Mouse (Mus musculus) common myeloid progenitor, adult 5-6 weeks (primary cell): ENCODE results near the gene Scnn1g. TPM values are rescaled to one million over a fixed set of nuclear protein-coding genes. Genes with fewer than 3 reads are reported as not detected.

Source experiments
- ATAC-seq: replicated peaks from 2 replicates; pipeline ENCODE4 v1.8.0; 2016; ENCODE audit warnings: low read depth, mild to moderate bottlenecking, moderate TSS enrichment, inconsistent platforms; ENCODE audit not compliant: poor library complexity, severe bottlenecking
- total RNA-seq: library from RNA; stranded (forward); fragments of 200-1000, 187-1606 nt; gene quantifications from 2 replicates; pipeline ENCODE4 v1.2.3, GENCODE M21; 2017

Scnn1g gene
- not detected in 2 replicates for total RNA-seq

DNA sequence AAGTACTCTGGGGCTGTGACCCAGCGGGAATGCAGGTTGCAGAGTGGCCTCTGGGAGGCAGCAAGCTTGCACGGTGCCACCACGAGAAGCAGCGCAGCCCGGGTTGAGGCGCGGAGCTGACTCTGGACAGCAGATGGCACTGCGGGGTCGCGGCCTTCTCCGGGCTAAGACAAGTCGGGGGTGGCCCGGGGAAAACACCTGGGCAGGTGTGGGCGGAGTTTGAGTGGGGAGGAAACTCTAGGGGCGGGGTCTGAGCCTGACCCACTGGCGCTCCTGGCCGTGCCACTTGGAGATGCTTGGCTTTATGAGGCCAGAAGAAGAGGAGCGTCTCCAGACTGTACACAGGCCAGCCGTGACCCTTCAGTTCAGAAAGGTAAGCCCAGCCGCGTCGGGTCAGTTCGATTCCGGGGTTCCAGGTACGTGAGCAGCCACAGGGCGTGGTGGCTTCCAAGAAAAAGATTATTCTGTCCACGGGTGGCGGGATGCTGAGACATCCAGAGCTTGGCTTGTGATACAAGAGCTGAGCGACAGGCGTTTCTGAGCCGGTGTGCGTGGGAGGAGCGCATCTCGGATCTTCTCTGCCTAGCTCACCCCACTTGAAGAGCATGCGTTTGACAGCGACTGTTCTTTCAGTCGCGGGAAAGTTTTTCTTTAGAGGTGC, at the start of gene Scnn1g:
Gene Scnn1g, plus strand, starts transcription at position 309 of the 661 bp plus-strand sequence.
- ATAC-seq: peak; percentile 99

DNA sequence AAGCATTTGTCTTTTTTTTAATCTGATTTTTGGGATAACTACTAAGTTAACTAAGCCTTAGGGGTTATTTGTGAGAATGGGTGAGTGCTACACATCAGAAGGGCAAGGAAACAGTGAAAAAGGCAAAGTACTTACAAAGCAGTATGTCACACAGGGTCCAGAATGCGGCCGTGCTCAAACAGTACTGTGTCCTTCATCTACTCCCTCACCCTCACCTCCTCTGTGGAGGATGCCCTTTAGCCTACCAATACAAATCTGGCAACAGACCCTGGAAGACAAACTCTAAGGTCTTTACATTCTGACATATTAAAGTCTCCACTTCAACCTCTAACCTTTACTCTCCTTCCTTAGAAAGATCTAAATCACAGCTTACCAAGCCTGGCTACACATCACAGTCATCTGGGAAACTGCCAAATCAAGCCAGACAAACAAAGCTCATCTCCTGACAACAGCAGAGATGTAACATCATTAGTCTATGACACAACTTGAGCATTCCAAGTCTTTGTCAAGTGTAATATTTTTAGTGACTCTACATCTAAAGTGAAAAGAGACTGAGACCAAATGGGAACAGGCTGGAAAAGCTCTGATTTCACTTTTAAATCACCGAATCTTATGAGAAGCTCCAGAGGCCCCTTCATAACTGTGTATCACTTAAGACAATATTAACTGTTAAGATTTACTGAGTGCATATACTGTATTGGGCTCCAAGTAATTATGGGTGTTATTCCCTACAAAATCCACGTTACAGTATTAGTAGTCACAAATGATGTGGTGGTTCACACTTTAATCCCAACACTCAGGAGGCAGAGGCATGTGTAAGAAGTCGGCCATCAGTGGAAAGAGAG, 48.9 kb upstream of the Scnn1g start:
- ATAC-seq: no peak

DNA sequence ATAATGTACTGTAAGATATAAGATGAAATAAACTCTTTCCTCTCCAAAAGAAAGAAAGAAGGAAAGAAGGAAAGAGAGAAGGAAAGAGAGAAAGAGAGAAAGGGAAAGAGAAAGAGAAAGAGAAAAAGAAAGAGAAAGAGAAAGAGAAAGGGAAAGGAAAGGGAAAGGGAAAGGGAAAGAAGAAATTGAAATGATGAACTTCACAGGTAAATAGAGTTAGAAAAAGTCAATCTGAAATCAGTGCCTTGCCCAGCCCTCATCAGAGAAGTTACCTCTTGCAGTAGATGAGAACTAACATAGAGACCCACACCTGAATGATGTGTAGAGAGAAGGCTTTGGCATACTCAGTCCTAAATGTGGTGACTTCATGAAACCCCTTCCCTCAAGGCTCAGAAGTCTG, 44.9 kb upstream of the Scnn1g start:
- ATAC-seq: no peak

DNA sequence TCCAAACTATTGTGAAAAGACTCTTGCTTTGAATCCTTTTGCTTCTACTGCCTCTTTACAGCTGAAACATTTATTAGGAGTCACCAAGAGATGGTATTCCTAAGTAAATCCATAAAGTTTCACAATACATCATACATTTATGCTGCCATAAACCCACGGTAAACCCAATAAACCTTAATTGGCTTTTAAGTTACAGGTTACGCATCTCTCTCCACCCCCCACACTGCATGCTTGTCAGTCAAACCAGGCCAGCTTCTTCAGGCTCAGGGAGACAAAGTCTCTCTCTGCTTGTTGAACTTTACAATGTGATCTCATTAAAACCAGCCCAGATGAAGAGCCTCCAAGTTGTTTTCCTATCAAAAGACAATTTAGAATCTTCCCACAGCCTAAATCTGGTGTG, 42.5 kb upstream of the Scnn1g start:
- ATAC-seq: no peak

DNA sequence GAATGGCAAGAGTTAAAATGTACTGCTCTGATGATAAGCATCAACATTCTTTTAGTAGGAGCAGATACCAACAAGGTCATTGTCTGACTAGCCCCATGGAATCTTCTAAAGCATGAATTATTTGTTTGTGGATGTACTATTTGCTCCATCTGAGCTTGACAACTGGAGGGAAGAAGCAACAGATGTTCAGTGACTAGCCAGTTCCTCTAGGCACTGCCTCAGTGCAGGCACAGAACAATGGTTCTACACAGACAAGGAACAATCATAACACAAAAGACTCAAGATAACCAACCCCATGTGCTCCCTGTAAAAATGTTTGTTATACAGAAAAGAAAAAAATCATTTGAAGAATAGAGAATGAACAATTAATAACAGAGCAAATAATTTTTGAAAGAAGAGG, 37.1 kb upstream of the Scnn1g start:
- ATAC-seq: no peak

DNA sequence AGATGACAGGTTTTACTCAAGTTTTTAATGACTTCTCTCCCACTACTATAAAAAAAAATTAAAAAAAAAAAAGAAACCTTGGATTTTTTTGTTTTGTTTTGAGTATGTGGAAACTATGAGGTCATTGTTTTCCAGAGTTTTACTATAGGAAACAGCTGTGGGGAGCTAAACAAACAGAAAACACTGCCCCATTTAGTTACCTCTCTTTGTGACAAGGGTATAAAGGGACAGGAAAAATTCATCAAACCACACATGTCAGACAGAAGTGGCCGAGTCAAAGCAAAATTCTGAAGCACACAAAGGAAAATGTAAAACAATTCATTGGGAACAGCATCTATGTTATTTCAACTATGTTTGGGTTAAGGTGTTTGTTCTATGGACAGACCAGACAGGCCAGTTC, 36.7 kb upstream of the Scnn1g start:
- ATAC-seq: no peak

DNA sequence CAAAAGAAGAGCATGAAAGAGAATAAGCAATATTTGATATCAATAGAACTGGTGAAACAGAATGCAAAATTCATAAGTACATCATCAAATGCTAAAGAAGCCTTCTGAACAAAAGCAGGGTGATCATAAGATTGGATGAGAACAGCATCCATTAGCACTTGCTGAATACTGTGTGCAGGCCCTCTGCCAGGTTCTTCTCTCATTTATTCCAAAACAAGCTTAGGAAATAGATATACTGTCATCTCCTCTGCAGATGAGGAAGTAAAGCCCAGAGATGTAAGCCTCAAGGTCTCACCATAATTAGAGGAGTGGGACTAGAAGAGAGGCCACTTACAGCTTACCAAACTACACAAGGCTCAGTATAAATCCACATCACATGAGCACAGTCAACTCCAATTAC, 35.1 kb upstream of the Scnn1g start:
- ATAC-seq: no peak

DNA sequence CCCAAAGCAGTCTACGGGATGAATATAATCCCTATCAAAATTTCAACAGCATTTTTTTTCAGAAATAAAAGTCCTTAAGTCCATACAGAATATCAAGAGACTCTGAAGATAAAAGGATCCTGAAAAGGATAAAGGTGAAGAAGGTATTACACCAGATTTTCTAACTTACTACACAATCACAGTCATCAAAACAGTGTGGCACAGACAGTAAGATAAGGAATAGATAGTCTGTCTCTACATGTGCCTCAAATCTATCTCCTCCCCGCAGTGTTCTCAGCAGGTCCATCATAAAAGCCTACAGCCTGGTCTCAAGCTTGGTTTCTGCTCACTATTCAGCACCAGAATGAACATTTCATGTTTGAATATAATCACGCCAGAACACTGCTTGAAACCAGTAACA, 33.8 kb upstream of the Scnn1g start:
- ATAC-seq: no peak

DNA sequence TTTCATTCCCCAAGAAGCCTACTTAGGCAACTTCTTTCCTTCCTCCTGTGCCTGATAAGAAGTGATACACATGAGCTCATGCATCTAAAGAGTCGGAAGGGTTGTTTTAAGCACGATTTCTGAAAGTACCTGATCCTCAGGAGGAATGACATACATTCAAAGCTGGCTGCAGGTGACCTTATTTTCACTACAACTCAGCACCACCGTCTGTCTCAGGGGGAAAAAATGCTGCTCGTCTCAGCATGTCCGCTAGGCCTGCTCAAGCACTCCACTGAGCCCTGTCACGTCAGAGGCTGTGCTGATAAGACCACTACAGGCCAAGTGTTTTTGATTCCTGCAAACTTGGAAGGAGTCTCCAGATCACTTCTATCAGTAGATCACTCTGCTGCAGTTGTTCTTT, 32.3 kb upstream of the Scnn1g start:
- ATAC-seq: no peak

DNA sequence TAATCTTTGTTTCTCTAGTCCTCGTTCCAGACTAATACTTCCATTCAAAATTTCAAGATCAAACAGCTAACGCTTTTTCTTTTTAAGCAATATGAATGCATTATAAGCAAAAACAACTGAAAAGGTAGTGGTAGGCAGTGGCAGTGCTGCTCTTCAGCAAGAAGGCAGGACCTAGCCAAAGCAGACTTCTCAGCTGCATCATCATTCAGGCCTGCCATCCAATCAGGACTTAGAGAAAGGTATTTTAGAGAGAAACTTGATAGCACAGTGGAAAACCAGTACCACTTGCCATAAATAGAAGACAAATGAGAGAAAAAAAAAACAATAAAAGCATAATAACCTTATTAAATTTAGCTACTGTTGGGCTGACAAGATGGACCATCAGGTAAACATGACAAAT, 29.2 kb upstream of the Scnn1g start:
- no peak for ATAC-seq

DNA sequence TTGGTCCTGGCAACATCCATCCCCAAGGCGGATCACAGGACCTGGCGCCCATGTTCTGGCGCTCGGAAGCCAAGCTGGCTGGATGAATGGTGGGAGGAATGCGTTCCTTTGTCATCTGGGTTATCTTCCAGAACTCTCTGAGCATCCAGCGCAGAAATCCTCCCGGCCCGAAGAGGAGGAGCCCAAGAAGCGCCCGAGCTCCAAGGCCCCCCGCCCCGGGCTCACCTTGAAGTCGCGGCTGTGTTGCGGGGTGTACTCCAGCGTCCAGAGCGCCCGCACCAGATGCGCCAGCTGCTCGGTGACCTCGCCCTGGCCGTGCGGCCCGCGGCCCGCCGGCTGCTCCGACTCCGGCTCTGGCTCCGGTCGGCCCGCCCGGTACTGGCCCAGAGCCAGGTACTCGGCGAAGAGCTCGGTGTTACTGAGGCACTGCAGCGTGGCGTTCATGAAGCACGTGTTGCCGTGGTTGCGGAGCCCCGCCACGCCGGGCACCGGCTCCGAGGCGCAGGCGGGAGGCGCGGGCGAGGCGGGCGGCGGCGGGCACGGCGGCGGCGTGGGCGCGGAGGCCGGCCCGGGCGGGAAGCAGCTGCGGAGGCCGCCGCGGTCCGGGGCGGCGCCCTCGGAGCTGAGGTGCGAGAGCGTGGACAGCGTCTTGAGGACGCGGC, 27.7 kb upstream of the Scnn1g start:
- ATAC-seq: peak; percentile 11; the same call in 1 of the 2 replicates

DNA sequence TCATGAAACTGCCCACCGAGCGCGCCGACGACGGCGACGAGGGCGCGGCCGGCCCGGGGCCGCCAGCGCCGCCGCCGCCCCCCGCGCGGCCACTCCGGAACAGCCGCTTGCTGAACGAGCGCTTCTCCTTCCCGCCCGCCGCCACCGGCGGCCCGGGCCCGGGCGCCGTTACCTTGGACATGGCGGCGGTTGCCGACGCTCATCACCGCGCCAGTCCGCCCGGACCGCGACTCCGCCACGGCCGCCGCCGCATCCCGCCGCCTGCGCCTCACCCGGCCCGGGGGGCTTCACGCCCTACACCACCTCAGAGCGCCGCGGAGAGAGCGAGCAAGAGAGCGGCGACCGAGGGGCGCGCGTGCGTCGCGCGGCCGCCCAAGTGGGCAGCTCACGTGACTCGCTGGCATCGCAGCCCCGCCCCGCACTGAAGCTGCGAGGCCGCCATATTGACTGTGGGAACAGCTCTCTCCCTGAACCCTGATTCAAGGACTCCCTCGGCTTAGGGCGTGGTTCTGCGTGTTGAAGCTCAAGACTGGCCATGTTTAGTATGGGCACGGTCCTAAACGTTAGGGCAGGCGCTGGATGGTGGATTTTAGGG, 27.1 kb upstream of the Scnn1g start, which contains the start of gene Usp31:
Gene Usp31, minus strand, starts transcription at position 181 of the 595 bp plus-strand sequence.
- ATAC-seq: peak; percentile 99

DNA sequence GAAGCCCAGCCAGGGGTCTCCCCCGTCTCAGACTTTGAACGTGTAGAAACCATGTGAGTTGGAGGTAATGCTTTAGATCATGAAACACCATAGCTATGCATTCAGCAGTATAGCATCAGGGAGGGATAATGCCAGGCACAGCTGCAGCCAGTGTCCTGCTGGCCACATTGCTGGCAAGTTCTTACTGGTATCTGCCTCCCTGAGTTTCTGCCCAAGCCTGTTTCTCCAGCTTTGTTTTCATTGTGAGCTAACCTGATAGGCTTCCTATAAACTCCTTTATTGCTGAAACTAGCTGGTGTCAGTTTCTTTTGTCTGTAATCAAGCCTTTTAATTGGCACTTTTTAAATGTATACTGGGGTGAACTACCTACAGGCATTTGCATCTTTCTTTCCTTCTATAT, 23.1 kb upstream of the Scnn1g start:
- ATAC-seq: no peak

DNA sequence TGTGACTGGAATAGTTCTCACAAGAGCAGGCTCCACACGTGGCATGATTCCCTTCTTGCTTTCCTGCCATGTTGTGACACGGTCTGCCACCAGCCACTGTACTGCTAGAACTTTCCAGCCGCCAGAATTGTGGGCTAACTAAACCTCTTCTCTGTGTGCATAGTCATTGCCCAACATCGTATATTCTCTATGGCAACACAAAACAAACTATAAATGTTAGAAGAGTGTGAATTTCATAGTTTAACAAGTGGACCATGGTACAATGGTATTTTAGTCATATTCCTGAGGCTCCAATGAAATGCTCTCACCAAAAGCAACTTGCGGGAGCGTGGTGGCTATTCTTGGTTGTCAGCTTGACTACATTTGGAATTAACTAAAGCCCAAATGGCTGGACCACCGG, 17.2 kb upstream of the Scnn1g start:
- no peak for ATAC-seq

DNA sequence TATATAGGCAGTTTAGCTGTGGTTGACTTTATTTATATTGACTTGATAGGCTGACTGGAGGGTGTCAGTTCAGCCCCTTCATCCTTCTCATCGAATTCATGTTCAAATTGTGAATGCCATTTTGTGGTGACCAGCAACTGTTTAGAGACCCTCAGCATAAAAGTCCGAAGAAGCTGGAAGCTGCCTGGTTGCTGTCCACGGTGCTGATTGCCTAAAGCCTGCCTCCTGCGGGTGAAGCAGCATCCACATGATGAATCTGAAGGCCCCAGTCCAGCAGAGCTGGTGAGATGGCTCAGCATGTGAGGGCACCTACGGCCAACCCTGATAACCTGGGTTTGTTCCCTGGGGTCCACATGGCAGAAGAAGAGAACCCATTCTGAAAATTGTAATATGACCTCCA, 4.1 kb upstream of the Scnn1g start:
- peak; percentile 71 for ATAC-seq

DNA sequence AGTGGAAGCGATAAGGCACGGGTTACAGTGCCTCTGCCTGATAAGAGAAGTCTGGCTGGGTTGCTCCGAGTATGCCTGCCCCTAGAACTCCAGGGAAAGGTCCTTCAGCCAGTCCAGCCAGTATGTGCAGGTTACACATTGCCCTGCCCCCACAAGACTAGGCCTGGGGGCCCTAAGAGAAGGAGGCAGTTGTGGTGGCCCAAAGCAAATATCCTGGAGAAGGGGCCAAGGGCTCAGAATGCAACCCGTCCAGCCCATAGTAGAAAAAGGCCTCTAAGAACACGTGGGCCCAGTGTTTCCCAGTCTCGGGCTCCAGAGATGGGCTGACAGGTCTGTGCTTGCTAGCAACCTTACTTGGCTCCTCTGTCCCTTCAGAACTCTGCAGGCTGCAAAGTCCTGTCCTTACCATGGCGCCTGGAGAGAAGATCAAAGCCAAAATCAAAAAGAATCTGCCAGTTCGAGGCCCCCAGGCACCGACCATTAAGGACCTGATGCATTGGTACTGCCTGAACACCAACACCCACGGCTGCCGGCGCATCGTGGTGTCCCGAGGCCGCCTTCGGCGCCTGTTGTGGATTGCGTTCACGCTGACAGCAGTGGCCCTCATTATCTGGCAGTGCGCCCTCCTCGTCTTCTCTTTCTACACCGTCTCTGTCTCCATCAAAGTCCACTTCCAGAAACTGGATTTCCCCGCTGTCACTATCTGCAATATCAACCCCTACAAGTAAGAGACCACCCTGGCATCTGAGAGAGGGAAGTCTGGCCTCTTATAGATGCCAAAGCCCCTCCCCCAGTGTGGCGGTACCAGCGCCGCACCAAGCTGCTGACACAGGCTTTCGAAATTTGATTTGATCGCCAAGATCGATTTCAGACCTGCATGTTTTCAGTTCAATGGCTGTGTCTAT, 3.5 kb downstream of the Scnn1g start:
- ATAC-seq: no peak

DNA sequence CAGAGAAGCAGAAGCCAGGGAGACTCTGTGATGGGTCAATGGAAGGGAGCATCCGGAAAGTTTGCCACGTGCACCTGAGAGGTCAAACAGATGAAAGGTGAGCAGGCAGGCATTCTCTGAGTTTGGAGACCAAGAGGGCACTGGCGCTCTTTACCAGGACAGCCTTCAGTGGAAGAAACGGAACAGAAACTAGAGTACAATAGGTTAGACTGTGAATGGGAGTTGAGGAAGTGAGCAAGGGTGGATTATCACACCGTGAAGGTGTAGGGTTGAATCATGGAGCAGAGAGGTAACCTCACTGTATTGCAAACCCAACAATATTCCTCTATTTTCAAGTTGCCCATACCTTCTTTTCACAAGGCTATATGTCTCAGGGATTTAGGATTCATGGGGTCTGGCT, 16.0 kb downstream of the Scnn1g start:
- ATAC-seq: no peak

DNA sequence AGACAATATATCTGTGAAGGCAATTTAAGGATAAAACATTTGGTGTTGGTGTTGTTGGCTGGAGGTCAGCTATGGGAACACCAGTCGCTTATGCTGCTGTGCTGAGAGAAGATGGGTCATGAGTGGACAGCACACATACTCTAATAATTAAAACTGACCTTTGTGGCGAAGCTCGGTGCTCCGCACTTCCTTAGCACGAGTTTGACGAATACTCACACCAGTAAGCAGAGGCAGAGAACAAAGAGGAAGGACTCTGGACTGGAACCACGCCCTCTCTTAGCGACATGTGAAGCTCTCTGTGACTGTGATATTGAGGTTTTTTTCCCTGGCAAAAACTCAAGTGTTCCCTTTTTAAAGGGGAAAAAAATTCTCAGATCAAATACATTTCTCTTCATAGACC, 20.5 kb downstream of the Scnn1g start:
- ATAC-seq: peak; percentile 47; the same call in 1 of the 2 replicates

DNA sequence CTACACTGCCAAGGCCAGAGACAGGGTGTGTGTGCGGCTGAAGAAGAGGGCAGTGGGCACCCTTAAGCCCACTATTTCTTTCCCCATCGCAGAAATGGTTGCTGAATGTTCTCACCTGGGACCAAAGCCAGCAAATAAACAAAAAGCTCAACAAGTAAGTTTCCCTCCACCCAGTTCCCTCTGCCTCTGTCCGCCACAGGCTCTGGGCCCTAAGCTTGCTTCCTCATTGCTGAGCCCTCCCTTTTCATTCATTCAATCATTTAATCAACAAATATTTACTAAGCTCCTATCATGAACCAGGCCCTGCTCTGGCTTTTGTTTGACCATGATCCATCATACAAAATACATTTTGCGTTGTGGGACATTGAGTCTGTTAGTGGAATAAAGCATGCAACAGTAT, 29.0 kb downstream of the Scnn1g start:
- ATAC-seq: no peak

DNA sequence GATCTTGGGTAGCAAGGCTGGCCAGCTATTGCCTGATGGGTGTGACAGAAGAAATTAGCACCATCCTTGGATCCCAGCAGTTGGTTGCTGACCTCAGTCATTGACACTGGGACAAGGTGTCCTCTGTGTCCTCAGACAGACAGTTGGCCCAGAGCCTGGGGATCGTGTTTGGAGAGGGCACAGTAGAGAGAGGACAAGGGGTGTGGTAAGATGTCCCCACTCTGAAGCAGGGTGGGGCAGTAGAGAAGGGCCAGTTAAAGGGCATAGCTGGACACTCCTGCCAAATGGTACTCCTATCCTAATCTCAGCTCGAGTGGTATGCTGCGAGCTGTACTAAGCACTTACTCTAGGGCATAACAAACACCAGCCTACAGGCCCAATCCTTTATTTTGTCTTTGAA, 33.6 kb downstream of the Scnn1g start:
- ATAC-seq: no peak
